Mouse (Mus musculus): ENCODE measurements at regions not wholly inside any gene's neighbourhood (a gene's known extent, or its start where the extent isn't known, plus 50 kb on each side); places are given as distances from the start of the nearest gene placed in this dataset.
"Not testable (repeated sequence)": the region's sequence is repeated elsewhere in the genome, so short reads cannot be mapped to it uniquely, and the experiment has no call there.

DNA sequence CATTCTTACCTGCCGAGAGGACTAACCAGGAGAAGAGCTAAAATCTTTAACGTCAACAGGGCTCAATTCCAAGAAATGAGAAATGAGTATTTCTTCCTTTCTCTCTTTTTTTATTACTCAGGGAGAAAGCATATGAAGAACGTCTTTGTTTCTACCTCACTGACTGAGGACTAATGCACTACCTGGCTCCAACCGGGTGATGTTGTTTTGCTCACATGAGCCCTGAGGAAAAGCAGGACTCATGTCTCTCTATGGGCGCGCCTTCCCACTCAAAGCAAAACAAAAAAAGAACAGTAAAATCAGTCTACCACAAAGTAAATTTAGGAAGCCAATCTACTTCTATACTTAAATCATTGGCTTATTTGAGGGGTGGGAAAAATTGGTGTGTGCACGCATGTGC is 271.3 kb upstream of the Dcbld2 start:
- Histone ChIP-seq H3K36me3 (ENCODE audit: control insufficient read depth, insufficient read depth, low read length) (no peaks in the 10 kb centered on the region), H3K27ac (replicated peaks; ENCODE audit: low read depth, low read length) (no peak overlapping the region), H3K9me3 (ENCODE audit: control insufficient read depth, low read length) (no peaks in the 10 kb centered on the region), H3K9ac (ENCODE audit: low read length) (no peak overlapping the region), H3K4me3 (ENCODE audit: low read depth, low read length) (no peak overlapping the region), H3K27me3 (ENCODE audit: control insufficient read depth, insufficient read depth, low read length) (no peaks in the 10 kb centered on the region), H3K4me1 (ENCODE audit: control insufficient read depth, insufficient read depth, low read length) (no peaks in the 10 kb centered on the region), H3K4me2 (ENCODE audit: low read depth, severe bottlenecking) (no peak overlapping the region)
- DNase-seq (ENCODE audit: low spot score), result no peak
- no peak for ATAC-seq (ENCODE audit: insufficient number of reproducible peaks, low FRiP score, low TSS enrichment, low read depth)
- 96% methylated on average over 7 of the region's 7 CpGs for WGBS

DNA sequence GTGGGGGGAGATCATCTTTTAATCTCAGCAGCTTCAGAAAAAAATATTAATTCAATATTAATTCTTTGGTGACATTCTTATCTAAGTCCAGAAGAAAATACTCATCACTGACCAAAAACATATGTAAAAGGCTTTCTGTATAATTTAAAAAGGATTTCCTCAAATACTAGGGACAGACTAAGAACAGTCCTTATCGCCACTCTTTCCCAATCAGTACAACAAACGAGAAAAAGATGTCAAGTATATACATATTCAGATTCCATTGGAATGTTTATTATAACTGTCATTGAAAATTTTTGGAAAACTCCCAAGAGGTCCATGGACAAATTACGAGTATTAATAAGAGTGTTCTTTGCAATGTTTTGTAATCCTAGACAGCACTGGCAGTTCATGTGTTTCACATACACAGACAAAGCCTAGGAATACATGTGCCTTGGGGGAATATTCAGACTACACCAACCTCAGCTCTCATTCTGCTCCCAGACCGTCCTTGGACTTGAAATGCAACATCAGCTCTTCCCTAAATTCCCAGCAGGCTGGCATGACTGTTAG is 270.4 kb upstream of the Dcbld2 start:
- no peak for DNase-seq (ENCODE audit: low spot score)
- Histone ChIP-seq H3K27ac (replicated peaks; ENCODE audit: low read depth, low read length) (no peak overlapping the region), H3K9ac (ENCODE audit: low read length) (no peak overlapping the region), H3K4me2 (ENCODE audit: low read depth, severe bottlenecking) (no peak overlapping the region), H3K4me3 (ENCODE audit: low read depth, low read length) (no peak overlapping the region), H3K4me1 (ENCODE audit: control insufficient read depth, insufficient read depth, low read length) (no peaks in the 10 kb centered on the region), H3K27me3 (ENCODE audit: control insufficient read depth, insufficient read depth, low read length) (no peaks in the 10 kb centered on the region), H3K36me3 (ENCODE audit: control insufficient read depth, insufficient read depth, low read length) (no peaks in the 10 kb centered on the region), H3K9me3 (ENCODE audit: control insufficient read depth, low read length) (no peaks in the 10 kb centered on the region)
- ATAC-seq (ENCODE audit: insufficient number of reproducible peaks, low FRiP score, low TSS enrichment, low read depth), result no peak
- WGBS, result 87% methylated on average over 4 of the region's 4 CpGs

GRCm38 (mm10) chr16:58146479-58146878 is 261.8 kb upstream of the Dcbld2 start:
- ATAC-seq (ENCODE audit: insufficient number of reproducible peaks, low FRiP score, low TSS enrichment, low read depth) (no peak), DNase-seq (ENCODE audit: low spot score) (no peak)
- Histone ChIP-seq H3K27me3 (ENCODE audit: control insufficient read depth, insufficient read depth, low read length) (no peaks in the 10 kb centered on the region), H3K4me2 (ENCODE audit: low read depth, severe bottlenecking) (no peak overlapping the region), H3K9ac (ENCODE audit: low read length) (no peak overlapping the region), H3K36me3 (ENCODE audit: control insufficient read depth, insufficient read depth, low read length) (no peaks in the 10 kb centered on the region), H3K9me3 (ENCODE audit: control insufficient read depth, low read length) (no peaks in the 10 kb centered on the region), H3K4me3 (ENCODE audit: low read depth, low read length) (no peak overlapping the region), H3K27ac (replicated peaks; ENCODE audit: low read depth, low read length) (no peak overlapping the region), H3K4me1 (ENCODE audit: control insufficient read depth, insufficient read depth, low read length) (no peaks in the 10 kb centered on the region)
- 76% methylated on average over 6 of the region's 6 CpGs for WGBS

DNA sequence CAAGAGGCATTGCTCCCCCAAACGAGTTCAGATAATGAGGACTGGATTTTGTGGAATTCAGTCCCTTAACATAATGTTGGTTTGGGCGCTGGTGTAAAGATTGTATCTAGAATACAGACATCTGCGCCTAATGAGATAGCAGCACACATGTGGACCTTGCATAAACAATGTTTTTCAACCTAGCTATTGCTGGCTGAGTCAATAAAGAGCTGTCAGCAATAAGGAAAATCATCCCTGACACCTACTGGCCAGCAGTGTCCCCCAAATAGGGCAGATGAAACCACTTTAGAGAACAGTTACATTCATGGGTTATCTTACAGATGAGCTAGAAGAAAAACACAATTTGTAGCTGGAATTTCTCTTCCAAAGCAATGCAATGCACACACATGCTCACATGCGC is 252.7 kb upstream of the Dcbld2 start:
- H3K4me1 ChIP-seq (ENCODE audit: control insufficient read depth, insufficient read depth, low read length), result no peaks in the 10 kb centered on the region
- H3K4me2 ChIP-seq (ENCODE audit: low read depth, severe bottlenecking), result no peak overlapping the region
- H3K27ac ChIP-seq (replicated peaks; ENCODE audit: low read depth, low read length), result no peak overlapping the region
- H3K36me3 ChIP-seq (ENCODE audit: control insufficient read depth, insufficient read depth, low read length), result no peaks in the 10 kb centered on the region
- DNase-seq (ENCODE audit: low spot score) (no peak), ATAC-seq (ENCODE audit: insufficient number of reproducible peaks, low FRiP score, low TSS enrichment, low read depth) (no peak)
- H3K27me3 ChIP-seq (ENCODE audit: control insufficient read depth, insufficient read depth, low read length), result no peaks in the 10 kb centered on the region
- WGBS, result 41% methylated on average over 4 of the region's 4 CpGs
- no peak overlapping the region for H3K4me3 ChIP-seq (ENCODE audit: low read depth, low read length)
- H3K9ac ChIP-seq (ENCODE audit: low read length), result no peak overlapping the region
- no peaks in the 10 kb centered on the region for H3K9me3 ChIP-seq (ENCODE audit: control insufficient read depth, low read length)

DNA sequence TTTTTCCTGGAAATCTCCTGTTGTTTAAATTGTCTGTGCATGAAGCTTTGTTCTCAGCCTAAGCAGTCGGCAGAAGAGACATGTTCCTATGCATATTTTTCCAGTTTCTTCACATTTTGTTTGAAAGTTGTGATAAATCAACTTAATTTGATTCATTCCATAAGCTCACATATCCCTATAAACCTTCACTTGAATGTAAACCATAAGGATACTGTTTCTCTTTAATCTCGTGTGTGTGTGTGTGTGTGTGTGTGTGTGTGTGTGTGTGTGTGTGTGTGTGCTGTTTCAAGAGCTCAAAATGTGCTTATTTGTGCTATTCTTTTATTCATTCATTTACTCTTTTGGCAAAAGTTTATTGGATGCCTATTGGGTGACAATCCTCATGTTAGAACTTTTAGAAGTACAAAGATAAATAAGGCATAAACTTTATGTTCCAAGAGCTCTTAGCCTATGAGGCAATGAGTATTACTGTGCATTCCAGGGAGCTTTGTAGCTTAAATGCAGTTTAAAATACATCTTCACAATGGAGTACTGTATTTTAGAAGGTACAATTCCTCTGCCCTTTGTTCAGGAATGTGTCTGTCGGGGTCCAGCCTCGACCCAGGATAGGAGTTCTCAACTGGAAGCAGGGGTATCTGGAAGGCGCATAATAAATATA is 229.4 kb upstream of the Dcbld2 start:
- DNase-seq (ENCODE audit: low spot score), result no peak

GRCm38 (mm10) chr16:58179981-58180380 is 228.3 kb upstream of the Dcbld2 start:
- H3K4me1 ChIP-seq (ENCODE audit: control insufficient read depth, insufficient read depth, low read length); H3K4me2 ChIP-seq (ENCODE audit: low read depth, severe bottlenecking); H3K4me3 ChIP-seq (ENCODE audit: low read depth, low read length); H3K9me3 ChIP-seq (ENCODE audit: control insufficient read depth, low read length); H3K27me3 ChIP-seq (ENCODE audit: control insufficient read depth, insufficient read depth, low read length); H3K9ac ChIP-seq (ENCODE audit: low read length); H3K36me3 ChIP-seq (ENCODE audit: control insufficient read depth, insufficient read depth, low read length); ATAC-seq (ENCODE audit: insufficient number of reproducible peaks, low FRiP score, low TSS enrichment, low read depth); DNase-seq (ENCODE audit: low spot score); H3K27ac ChIP-seq (replicated peaks; ENCODE audit: low read depth, low read length): not testable (repeated sequence)

More for the DNA sequence above, 229.4 kb upstream of the Dcbld2 start:
- H3K9me3 ChIP-seq (ENCODE audit: control insufficient read depth, low read length), result no peaks in the 10 kb centered on the region
- ATAC-seq (ENCODE audit: insufficient number of reproducible peaks, low FRiP score, low TSS enrichment, low read depth), result no peak
- H3K27me3 ChIP-seq (ENCODE audit: control insufficient read depth, insufficient read depth, low read length), result no peaks in the 10 kb centered on the region
- WGBS, result 77% methylated on average over 5 of the region's 5 CpGs
- no peak overlapping the region for H3K4me3 ChIP-seq (ENCODE audit: low read depth, low read length)
- H3K27ac ChIP-seq (replicated peaks; ENCODE audit: low read depth, low read length), result no peak overlapping the region
- H3K9ac ChIP-seq (ENCODE audit: low read length), result no peak overlapping the region
- H3K4me2 ChIP-seq (ENCODE audit: low read depth, severe bottlenecking), result no peak overlapping the region
- H3K36me3 ChIP-seq (ENCODE audit: control insufficient read depth, insufficient read depth, low read length), result no peaks in the 10 kb centered on the region
- no peaks in the 10 kb centered on the region for H3K4me1 ChIP-seq (ENCODE audit: control insufficient read depth, insufficient read depth, low read length)

GRCm38 (mm10) chr16:58194619-58195497 is 213.4 kb upstream of the Dcbld2 start:
- Histone ChIP-seq H3K4me1 (ENCODE audit: control insufficient read depth, insufficient read depth, low read length) (no peaks in the 10 kb centered on the region), H3K27ac (replicated peaks; ENCODE audit: low read depth, low read length) (no peak overlapping the region), H3K4me2 (ENCODE audit: low read depth, severe bottlenecking) (no peak overlapping the region), H3K9me3 (ENCODE audit: control insufficient read depth, low read length) (no peaks in the 10 kb centered on the region), H3K27me3 (ENCODE audit: control insufficient read depth, insufficient read depth, low read length) (no peaks in the 10 kb centered on the region), H3K36me3 (ENCODE audit: control insufficient read depth, insufficient read depth, low read length) (no peaks in the 10 kb centered on the region), H3K9ac (ENCODE audit: low read length) (no peak overlapping the region), H3K4me3 (ENCODE audit: low read depth, low read length) (no peak overlapping the region)
- 79% methylated on average over 5 of the region's 5 CpGs for WGBS
- DNase-seq (ENCODE audit: low spot score) (no peak), ATAC-seq (ENCODE audit: insufficient number of reproducible peaks, low FRiP score, low TSS enrichment, low read depth) (no peak)

GRCm38 (mm10) chr16:58211872-58212271 is 196.4 kb upstream of the Dcbld2 start:
- 75% methylated on average over 2 of the region's 2 CpGs for WGBS
- Histone ChIP-seq H3K9me3 (ENCODE audit: control insufficient read depth, low read length) (no peaks in the 10 kb centered on the region), H3K27me3 (ENCODE audit: control insufficient read depth, insufficient read depth, low read length) (no peaks in the 10 kb centered on the region), H3K36me3 (ENCODE audit: control insufficient read depth, insufficient read depth, low read length) (no peaks in the 10 kb centered on the region), H3K9ac (ENCODE audit: low read length) (no peak overlapping the region), H3K27ac (replicated peaks; ENCODE audit: low read depth, low read length) (no peak overlapping the region), H3K4me2 (ENCODE audit: low read depth, severe bottlenecking) (no peak overlapping the region), H3K4me3 (ENCODE audit: low read depth, low read length) (no peak overlapping the region), H3K4me1 (ENCODE audit: control insufficient read depth, insufficient read depth, low read length) (no peaks in the 10 kb centered on the region)
- no peak for DNase-seq (ENCODE audit: low spot score)
- no peak for ATAC-seq (ENCODE audit: insufficient number of reproducible peaks, low FRiP score, low TSS enrichment, low read depth)
